Mouse (Mus musculus) heart, postnatal 0 days (tissue): ENCODE measurements at regions not wholly inside any gene's neighbourhood (a gene's known extent, or its start where the extent isn't known, plus 50 kb on each side); places are given as distances from the start of the nearest gene placed in this dataset.
A peak's percentile ranks its signal among the peaks of the same experiment; 100 is the strongest.
"Not testable (repeated sequence)": the region's sequence is repeated elsewhere in the genome, so short reads cannot be mapped to it uniquely, and the experiment has no call there.

Experiments used
- ATAC-seq: fragments of 200-750 bp; cut with Nextera tagmentation; 2 replicates; pipeline ENCODE4 v1.8.0; 2017; ENCODE audit warnings: low read depth, moderate number of reproducible peaks, moderate library complexity; ENCODE audit not compliant: insufficient read depth
- DNase-seq: peaks from one replicate; pipeline ENCODE4 v3.0.0-alpha.2; 2016; ENCODE audit warnings: low spot score
- H3K27ac ChIP-seq: fragments of 300-500 bp; sonication (generic); 2 replicates; pipeline ENCODE4 v1.5.1; 2014; ENCODE audit warnings: low read depth, mild to moderate bottlenecking
- H3K27me3 ChIP-seq: fragments of 300-500 bp; sonication (generic); 2 replicates; pipeline ENCODE4 v1.6.1; 2014; ENCODE audit warnings: low read length, mixed read lengths; ENCODE audit not compliant: control insufficient read depth, insufficient read depth
- H3K36me3 ChIP-seq: fragments of 300-500 bp; sonication (generic); replicated peaks from 2 replicates; pipeline ENCODE4 v1.6.1; 2014; ENCODE audit warnings: low read length, mixed read lengths; ENCODE audit not compliant: control insufficient read depth, insufficient read depth
- H3K4me1 ChIP-seq: fragments of 300-500 bp; sonication (generic); 2 replicates; pipeline ENCODE4 v1.6.1; 2014; ENCODE audit warnings: antibody characterized with exemption; ENCODE audit not compliant: control insufficient read depth, insufficient read depth
- H3K4me2 ChIP-seq: fragments of 300-500 bp; sonication (generic); 2 replicates; pipeline ENCODE4 v1.6.1; 2014; ENCODE audit warnings: low read depth, mild to moderate bottlenecking, low read length, moderate library complexity
- H3K4me3 ChIP-seq: fragments of 300-500 bp; sonication (generic); 2 replicates; pipeline ENCODE4 v1.5.1; 2014; ENCODE audit warnings: low read depth, low read length
- H3K9ac ChIP-seq: fragments of 300-500 bp; sonication (generic); replicated peaks from 2 replicates; pipeline ENCODE4 v1.6.1; 2014; ENCODE audit warnings: low read depth, low read length, mixed read lengths
- H3K9me3 ChIP-seq: fragments of 300-500 bp; sonication (generic); replicated peaks from 2 replicates; pipeline ENCODE4 v1.6.1; 2016; ENCODE audit warnings: low read length; ENCODE audit not compliant: control insufficient read depth
- CTCF ChIP-seq: IDR thresholded peaks from 2 replicates; pipeline ENCODE4 v1.5.1; 2016; ENCODE audit warnings: antibody characterized with exemption, control low read depth, low read depth
- EP300 ChIP-seq: IDR thresholded peaks from 2 replicates; pipeline ENCODE4 v1.6.1; 2016; ENCODE audit warnings: antibody characterized with exemption, low read depth
- WGBS: fragments of 180-500 bp; shearing (Covaris S2); extraction: QIAGEN DNeasy Blood & Tissue Kit; methylation state at CpG from one replicate; pipeline ENCODE4 v1.1.7; 2014; 5-methylcytosine and 5-hydroxymethylcytosine counted together

- no peak for ATAC-seq
- 89% methylated on average over 7 of the region's 7 CpGs for WGBS
Measured at GRCm38 (mm10) chr4:45625633-45626032, 93.4 kb upstream of the Shb start.

GRCm38 (mm10) chr4:45622017-45622416 is 89.7 kb upstream of the Shb start:
- no peaks in the 10 kb centered on the region for H3K4me1 ChIP-seq
- no peak overlapping the region for H3K4me2 ChIP-seq
- 92% methylated on average over 5 of the region's 5 CpGs for WGBS
- no peak for TF ChIP-seq CTCF
- no peak for TF ChIP-seq EP300
- H3K9me3 ChIP-seq = no peaks in the 10 kb centered on the region
- no peaks in the 10 kb centered on the region for H3K27me3 ChIP-seq
- no peaks in the 10 kb centered on the region for H3K36me3 ChIP-seq
- no peak for DNase-seq
- no peak overlapping the region for H3K27ac ChIP-seq
- no peak for ATAC-seq
- no peak overlapping the region for H3K9ac ChIP-seq
- no peak overlapping the region for H3K4me3 ChIP-seq

More at GRCm38 (mm10) chr4:45625633-45626032, 93.4 kb upstream of the Shb start:
- Histone ChIP-seq H3K4me1 (no peaks in the 10 kb centered on the region), H3K9ac (no peak overlapping the region), H3K4me2 (no peak overlapping the region), H3K27me3 (no peaks in the 10 kb centered on the region), H3K9me3 (no peaks in the 10 kb centered on the region), H3K4me3 (no peak overlapping the region), H3K36me3 (no peaks in the 10 kb centered on the region), H3K27ac (no peak overlapping the region)
- DNase-seq = no peak
- TF ChIP-seq EP300 (no peak), CTCF (no peak)

DNA sequence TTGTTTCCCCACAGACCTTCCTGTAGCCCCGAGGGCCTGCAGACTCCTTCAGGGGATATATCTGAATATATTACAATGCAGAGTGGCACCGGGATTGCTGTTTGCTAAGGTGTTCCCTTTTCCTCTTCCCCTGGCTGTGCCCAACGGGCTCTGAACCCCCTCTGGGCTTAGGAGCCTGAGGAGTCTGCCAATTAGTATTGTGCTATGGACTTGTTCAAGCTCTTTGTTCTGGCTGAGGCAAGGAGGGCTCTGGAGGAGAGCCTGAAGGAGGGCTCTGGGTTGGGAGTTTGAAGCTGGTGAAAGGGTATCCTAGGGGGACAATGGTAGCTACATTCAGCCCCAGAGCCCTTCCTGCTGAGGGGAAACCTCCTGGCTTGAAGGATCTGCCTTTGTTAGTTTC is 84.9 kb upstream of the Shb start:
- no peaks in the 10 kb centered on the region for H3K36me3 ChIP-seq
- TF ChIP-seq CTCF = no peak
- TF ChIP-seq EP300 = no peak

DNA sequence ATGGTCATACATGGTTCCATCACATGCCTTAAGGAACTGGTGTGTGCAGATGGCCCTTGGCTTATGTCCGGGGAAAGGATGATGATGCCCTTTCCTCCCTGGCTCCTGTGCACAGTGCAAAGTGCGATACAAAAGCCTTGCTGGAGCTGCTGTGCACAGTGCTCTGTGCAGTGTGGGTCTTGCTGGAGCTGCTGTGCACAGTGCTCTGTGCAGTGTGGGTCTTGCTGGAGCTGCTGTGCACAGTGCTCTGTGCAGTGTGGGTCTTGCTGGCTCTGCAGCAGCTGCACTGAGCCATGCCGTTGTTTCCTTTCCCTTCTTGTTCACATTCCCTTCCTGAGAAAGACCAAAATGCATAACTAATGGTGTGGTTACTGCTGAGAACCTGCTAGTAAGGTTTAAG is 81.2 kb upstream of the Shb start:
- H3K27me3 ChIP-seq, DNase-seq, H3K27ac ChIP-seq, H3K4me2 ChIP-seq, H3K9ac ChIP-seq, H3K9me3 ChIP-seq, H3K36me3 ChIP-seq, ATAC-seq, H3K4me1 ChIP-seq, H3K4me3 ChIP-seq: not testable (repeated sequence)
- WGBS = 68% methylated on average over 3 of the region's 3 CpGs

More for the DNA sequence above, 84.9 kb upstream of the Shb start:
- Histone ChIP-seq H3K4me2 (no peak overlapping the region), H3K4me1 (no peaks in the 10 kb centered on the region), H3K27ac (no peak overlapping the region), H3K27me3 (no peaks in the 10 kb centered on the region), H3K4me3 (no peak overlapping the region), H3K9me3 (no peaks in the 10 kb centered on the region), H3K9ac (no peak overlapping the region)
- whole genome bisulfite sequencing = 38% methylated on average over 3 of the region's 3 CpGs
- DNase-seq (no peak), ATAC-seq (no peak)

GRCm38 (mm10) chr4:45612132-45612531 is 79.9 kb upstream of the Shb start:
- ATAC-seq (peak; percentile 41; the same call in 1 of the 2 replicates), DNase-seq (no peak)
- Histone ChIP-seq H3K27me3 (no peaks in the 10 kb centered on the region), H3K4me3 (no peak overlapping the region), H3K36me3 (no peaks in the 10 kb centered on the region), H3K4me1 (no peaks in the 10 kb centered on the region), H3K27ac (no peak overlapping the region), H3K9ac (no peak overlapping the region), H3K4me2 (no peak overlapping the region), H3K9me3 (no peaks in the 10 kb centered on the region)
- TF ChIP-seq CTCF (peak; percentile 50), EP300 (no peak)
- 25% methylated on average over 5 of the region's 5 CpGs for WGBS

DNA sequence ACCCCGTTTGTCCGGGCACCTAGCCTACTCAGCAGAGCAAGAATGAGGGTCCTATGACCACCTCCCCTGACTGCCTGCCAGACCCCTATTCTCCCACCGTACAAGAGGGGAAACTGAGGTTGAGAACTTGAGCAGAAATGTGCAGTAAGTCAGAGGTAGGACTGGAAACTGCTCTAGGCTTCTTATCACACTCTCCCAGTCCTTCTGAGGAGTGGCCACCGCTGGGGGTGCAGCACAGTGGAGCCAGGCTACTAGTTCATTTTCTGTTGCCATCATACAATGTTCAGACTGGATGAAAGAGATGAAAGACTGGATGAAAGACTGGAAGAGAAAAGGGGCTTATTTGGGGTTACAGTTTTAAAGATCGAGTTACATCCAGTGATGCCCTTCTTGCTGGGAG is 78.7 kb upstream of the Shb start:
- ATAC-seq (no peak), DNase-seq (no peak)
- Histone ChIP-seq H3K4me3 (no peak overlapping the region), H3K4me1 (no peaks in the 10 kb centered on the region; the same call in 1 of the 2 replicates), H3K9me3 (no peaks in the 10 kb centered on the region), H3K36me3 (no peaks in the 10 kb centered on the region), H3K27me3 (no peaks in the 10 kb centered on the region), H3K9ac (no peak overlapping the region), H3K27ac (no peak overlapping the region), H3K4me2 (no peak overlapping the region)
- no peak for TF ChIP-seq CTCF
- TF ChIP-seq EP300 = no peak
- 84% methylated on average over 5 of the region's 5 CpGs for WGBS
